Mouse (Mus musculus) testis, adult 2 months (tissue): ENCODE measurements around the gene Tmem132d.

ENCODE experiments used
- CTCF ChIP-seq: fragments of 200-500 bp; IDR thresholded peaks from 2 replicates; pipeline ENCODE4 v1.5.1; 2012; ENCODE audit warnings: low read depth, mild to moderate bottlenecking, inconsistent platforms, low read length, moderate library complexity; ENCODE audit not compliant: control insufficient read depth, insufficient read depth, insufficient replicate concordance
- POLR2A ChIP-seq: fragments of 200-500 bp; IDR thresholded peaks from 2 replicates; pipeline ENCODE4 v1.6.1; 2012; ENCODE audit warnings: low read depth, mild to moderate bottlenecking, inconsistent platforms, low read length, moderate library complexity; ENCODE audit not compliant: control insufficient read depth

- TF ChIP-seq CTCF = no peak
- TF ChIP-seq POLR2A = no peak
Observed at GRCm38 (mm10) chr5:128218281-128218680, 214.6 kb downstream of the Tmem132d start.
